Mouse (Mus musculus) large intestine, adult 2 months (tissue): ENCODE results near the gene Batf. TPM values are rescaled to one million over a fixed set of nuclear protein-coding genes. Genes with fewer than 3 reads are reported as not detected.
A peak's percentile ranks its signal among the peaks of the same experiment; 100 is the strongest.

Experiments
- DNase-seq: peaks from one replicate; pipeline ENCODE4 v3.0.0-alpha.2; 2012; ENCODE audit warnings: low read depth, low spot score
- WGBS: fragments of 180-500 bp; shearing (Covaris S2); methylation state at CpG from one replicate; pipeline ENCODE4 v1.1.7; 2018; 5-methylcytosine and 5-hydroxymethylcytosine counted together
- polyA plus RNA-seq: library from polyadenylated mRNA; depleted of rRNA; stranded (reverse); fragments of >200 nt; gene quantifications from 2 replicates; pipeline ENCODE4 v1.2.3, GENCODE M21; 2012

Batf gene
- polyA plus RNA-seq, 1 experiment, result 5.5 TPM

- 81% methylated on average over 2 of the region's 2 CpGs for WGBS
- no peak for DNase-seq
Observed at GRCm38 (mm10) chr12:85712587-85712986, 26.1 kb downstream of the Batf start.

GRCm38 (mm10) chr12:85714126-85714525 is 27.7 kb downstream of the Batf start:
- no peak for DNase-seq
- WGBS, result 90% methylated on average over 5 of the region's 5 CpGs

- WGBS, result 36% methylated on average over 4 of the region's 4 CpGs
- no peak for DNase-seq
Observed at GRCm38 (mm10) chr12:85725306-85725705, 38.8 kb downstream of the Batf start.

- 43% methylated on average over 6 of the region's 6 CpGs for WGBS
- no peak for DNase-seq
Observed at GRCm38 (mm10) chr12:85726729-85727397, 40.4 kb downstream of the Batf start.

GRCm38 (mm10) chr12:85728181-85728580 is 41.7 kb downstream of the Batf start:
- whole genome bisulfite sequencing, result 66% methylated on average over 7 of the region's 7 CpGs
- DNase-seq, result no peak

GRCm38 (mm10) chr12:85729022-85729944 is 42.8 kb downstream of the Batf start:
- WGBS, result 32% methylated on average over 17 of the region's 17 CpGs

GRCm38 (mm10) chr12:85729945-85730290 is 43.4 kb downstream of the Batf start:
- 43% methylated on average over 6 of the region's 6 CpGs for WGBS
- no peak for DNase-seq

More at GRCm38 (mm10) chr12:85729022-85729944, 42.8 kb downstream of the Batf start:
- DNase-seq, result no peak

GRCm38 (mm10) chr12:85736203-85736602 is 49.7 kb downstream of the Batf start:
- DNase-seq, result no peak
- WGBS, result 63% methylated on average over 2 of the region's 2 CpGs

GRCm38 (mm10) chr12:85736960-85737359 is 50.5 kb downstream of the Batf start:
- DNase-seq, result no peak
- 67% methylated on average over 3 of the region's 3 CpGs for WGBS

GRCm38 (mm10) chr12:85745827-85746695 is 59.6 kb downstream of the Batf start, which contains the start of gene Flvcr2:
TSS of gene Flvcr2 (plus strand) at chr12:85746539.
- DNase-seq, result peak; percentile 45
- WGBS, result 1% methylated on average over 51 of the region's 51 CpGs

GRCm38 (mm10) chr12:85746696-85747219 is 60.3 kb downstream of the Batf start:
- WGBS, result 20% methylated on average over 21 of the region's 21 CpGs
- no peak for DNase-seq

GRCm38 (mm10) chr12:85747343-85747742 is 60.9 kb downstream of the Batf start:
- WGBS, result 73% methylated on average over 10 of the region's 10 CpGs
- no peak for DNase-seq

- DNase-seq, result no peak
- WGBS, result 90% methylated on average over 9 of the region's 9 CpGs
Observed at GRCm38 (mm10) chr12:85749861-85750260, 63.4 kb downstream of the Batf start.

GRCm38 (mm10) chr12:85752116-85752515 is 65.6 kb downstream of the Batf start:
- WGBS, result 47% methylated on average over 6 of the region's 6 CpGs
- no peak for DNase-seq

GRCm38 (mm10) chr12:85753223-85753622 is 66.8 kb downstream of the Batf start:
- WGBS, result 69% methylated on average over 2 of the region's 2 CpGs
- DNase-seq, result no peak

GRCm38 (mm10) chr12:85754611-85755265 is 68.3 kb downstream of the Batf start:
- DNase-seq, result no peak
- 70% methylated on average over 5 of the region's 5 CpGs for WGBS

GRCm38 (mm10) chr12:85756455-85756854 is 70.0 kb downstream of the Batf start:
- 77% methylated on average over 3 of the region's 3 CpGs for WGBS
- DNase-seq, result no peak

- WGBS, result 63% methylated on average over 3 of the region's 3 CpGs
- DNase-seq, result no peak
Observed at GRCm38 (mm10) chr12:85757074-85757473, 70.6 kb downstream of the Batf start.
